Mouse (Mus musculus) leukemia stem cell, adult 10-12 weeks (primary cell): ENCODE data around the gene 2310003L06Rik. TPM values are rescaled to one million over a fixed set of nuclear protein-coding genes. Genes with fewer than 3 reads are reported as not detected.

Source experiments
- polyA plus RNA-seq: library from polyadenylated mRNA; stranded (reverse); fragments of >175 nt; gene quantifications from 2 replicates; pipeline ENCODE4 v1.2.3, GENCODE M21; 2012; ENCODE audit warnings: low replicate concordance

Gene 2310003L06Rik
- not detected in 2 replicates for polyA plus RNA-seq

DNA sequence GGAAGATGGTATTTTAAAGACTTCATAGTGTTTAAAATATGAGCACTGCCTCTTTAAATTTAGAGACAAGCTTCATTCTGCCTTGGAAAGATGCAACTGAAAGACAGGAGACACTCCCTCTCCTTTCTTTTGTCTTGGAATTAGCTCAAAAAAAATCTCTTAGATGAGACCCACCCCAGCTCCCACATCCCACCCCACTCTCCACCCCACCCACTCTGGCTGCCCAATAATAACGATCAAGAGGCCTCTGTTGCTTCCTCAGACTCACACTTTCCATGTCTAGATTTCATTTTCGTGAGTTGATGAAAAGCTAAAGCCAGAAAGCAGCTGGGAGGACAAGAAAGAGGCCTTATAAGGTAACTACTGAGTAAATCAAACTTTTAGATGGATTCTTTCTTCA is at the start of gene 2310003L06Rik, which contains the start of gene Gm28434:
2310003L06Rik (plus strand) TSS at position 259 of the 400 bp plus-strand sequence.
Gm28434 (plus strand) TSS at position 317 of the 400 bp plus-strand sequence.

DNA sequence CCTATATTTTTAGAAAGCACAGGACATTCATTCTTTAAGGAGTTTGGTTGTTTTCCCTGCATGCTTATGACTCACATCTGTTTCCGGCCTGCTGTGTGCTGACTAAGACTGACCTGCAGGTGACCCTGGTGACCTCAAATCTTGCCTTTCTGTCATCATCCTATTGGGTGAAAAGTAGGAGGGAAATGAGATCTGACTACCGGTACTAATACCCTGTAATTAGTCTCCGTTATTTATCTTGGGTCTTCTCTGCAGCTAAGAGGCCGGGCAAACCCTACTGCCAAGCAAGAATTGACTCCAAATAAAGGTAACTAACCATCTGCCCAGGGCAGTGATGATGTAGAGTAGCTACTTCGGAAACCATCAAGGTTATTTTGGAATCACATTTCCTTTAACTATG is 43.9 kb upstream of the 2310003L06Rik start, which contains the start of gene Csn3:
Csn3 (plus strand) TSS at position 208 of the 400 bp plus-strand sequence.

DNA sequence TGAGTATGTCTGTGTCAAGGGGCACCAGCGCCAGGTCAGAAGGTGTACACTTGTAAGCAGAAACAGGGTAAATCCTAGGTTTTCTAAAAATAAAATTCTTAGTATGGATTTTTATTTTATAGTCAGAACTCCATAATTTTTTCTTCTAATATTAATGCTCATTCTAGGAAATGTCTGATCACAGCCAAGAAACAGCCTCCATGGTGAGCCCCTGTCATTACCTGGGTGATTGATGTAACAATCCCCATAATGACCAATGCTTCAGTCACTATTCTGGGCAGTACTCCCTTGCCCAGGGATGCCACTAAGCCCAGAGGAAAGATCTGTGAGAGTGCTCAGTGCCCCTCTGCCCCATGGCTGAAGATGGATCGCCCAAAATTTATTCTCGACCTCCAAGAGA is 9.9 kb downstream of the 2310003L06Rik start, which contains the start of gene Cabs1:
Cabs1 (plus strand) TSS at position 301 of the 400 bp plus-strand sequence.

DNA sequence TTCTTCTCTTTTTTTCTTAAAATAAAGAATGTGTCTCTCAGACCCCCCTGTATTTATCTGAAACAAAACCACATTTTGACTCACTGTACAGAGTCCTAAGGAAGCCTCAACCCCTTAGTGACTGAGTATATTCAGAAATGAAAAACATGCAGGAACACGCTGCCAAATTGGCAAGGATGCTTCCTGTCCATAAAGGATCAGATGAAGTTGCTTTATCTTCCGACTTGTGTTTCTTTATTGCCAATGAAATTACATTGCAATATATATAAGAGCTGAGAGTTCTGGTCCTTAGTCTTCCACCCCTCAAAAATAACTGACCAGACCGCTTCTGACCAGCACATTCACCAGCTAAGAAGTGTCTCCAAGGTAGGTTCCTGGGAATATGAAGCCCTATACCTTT is 33.0 kb downstream of the 2310003L06Rik start, which contains the start of gene Smr3a:
Smr3a (plus strand) TSS at position 301 of the 400 bp plus-strand sequence.

Other genes with a start within 250 kb of the 2310003L06Rik start
- gene Csn1s2a, start 194.9 kb upstream of the 2310003L06Rik start, polyA plus RNA-seq, result not detected in 2 replicates
- not detected in 2 replicates for gene Csn1s2b, start 161.4 kb upstream of the 2310003L06Rik start, polyA plus RNA-seq
- gene Prr27, start 143.8 kb upstream of the 2310003L06Rik start, polyA plus RNA-seq, result not detected in 2 replicates
- not detected in 2 replicates for gene Odam, start 84.4 kb upstream of the 2310003L06Rik start, polyA plus RNA-seq
- not detected in 2 replicates for gene Csn3, start 43.9 kb upstream of the 2310003L06Rik start, polyA plus RNA-seq
- gene Gm28434, start 58 bp downstream of the 2310003L06Rik start, polyA plus RNA-seq, result not detected in 2 replicates
- not detected in 2 replicates for gene Cabs1, start 10.0 kb downstream of the 2310003L06Rik start, polyA plus RNA-seq
- not detected in 2 replicates for gene Smr3a, start 33.1 kb downstream of the 2310003L06Rik start, polyA plus RNA-seq
- not detected in 2 replicates for gene Smr2, start 117.1 kb downstream of the 2310003L06Rik start, polyA plus RNA-seq
- not detected in 2 replicates for gene Gm11116, start 142.1 kb downstream of the 2310003L06Rik start, polyA plus RNA-seq
- not detected in 2 replicates for gene Gm11115, start 184.6 kb downstream of the 2310003L06Rik start, polyA plus RNA-seq